Mouse (Mus musculus): Measurements from ENCODE around the gene Hspe1.
"Not testable (repeated sequence)": the region's sequence is repeated elsewhere in the genome, so short reads cannot be mapped to it uniquely, and the experiment has no call there.

The Hspe1 gene

GRCm38 (mm10) chr1:55085781-55086366 is 2.1 kb upstream of the Hspe1 start:
- no peak for DNase-seq

GRCm38 (mm10) chr1:55086868-55087400 is 998 bp upstream of the Hspe1 start:
- no peak for DNase-seq

DNA sequence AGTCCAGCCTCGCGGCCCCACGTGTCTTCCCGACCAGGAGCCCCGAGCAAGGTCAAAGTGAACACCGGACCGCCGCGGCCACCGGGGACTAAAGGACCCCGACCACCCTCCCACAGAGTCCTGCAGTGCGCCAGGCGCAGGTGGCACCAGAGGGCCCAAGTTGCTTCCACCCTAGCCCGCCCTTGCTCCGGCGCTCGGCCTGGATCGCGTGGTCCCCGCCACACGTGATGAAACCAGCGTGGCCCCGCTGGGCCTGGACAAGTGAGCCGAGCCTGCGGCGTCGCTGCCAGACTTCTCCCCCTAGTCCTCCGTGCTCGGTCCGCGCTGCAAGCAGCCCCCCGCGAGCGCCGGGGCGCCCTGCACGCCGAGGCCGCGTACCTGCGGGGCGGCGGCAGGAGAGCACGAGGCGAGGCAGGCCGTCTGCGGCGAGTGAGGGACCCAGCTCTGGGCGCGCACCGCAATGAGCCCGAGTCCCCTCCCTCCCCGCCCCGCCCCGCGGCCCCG is 479 bp upstream of the Hspe1 start:
- peak; percentile 74 for DNase-seq

DNA sequence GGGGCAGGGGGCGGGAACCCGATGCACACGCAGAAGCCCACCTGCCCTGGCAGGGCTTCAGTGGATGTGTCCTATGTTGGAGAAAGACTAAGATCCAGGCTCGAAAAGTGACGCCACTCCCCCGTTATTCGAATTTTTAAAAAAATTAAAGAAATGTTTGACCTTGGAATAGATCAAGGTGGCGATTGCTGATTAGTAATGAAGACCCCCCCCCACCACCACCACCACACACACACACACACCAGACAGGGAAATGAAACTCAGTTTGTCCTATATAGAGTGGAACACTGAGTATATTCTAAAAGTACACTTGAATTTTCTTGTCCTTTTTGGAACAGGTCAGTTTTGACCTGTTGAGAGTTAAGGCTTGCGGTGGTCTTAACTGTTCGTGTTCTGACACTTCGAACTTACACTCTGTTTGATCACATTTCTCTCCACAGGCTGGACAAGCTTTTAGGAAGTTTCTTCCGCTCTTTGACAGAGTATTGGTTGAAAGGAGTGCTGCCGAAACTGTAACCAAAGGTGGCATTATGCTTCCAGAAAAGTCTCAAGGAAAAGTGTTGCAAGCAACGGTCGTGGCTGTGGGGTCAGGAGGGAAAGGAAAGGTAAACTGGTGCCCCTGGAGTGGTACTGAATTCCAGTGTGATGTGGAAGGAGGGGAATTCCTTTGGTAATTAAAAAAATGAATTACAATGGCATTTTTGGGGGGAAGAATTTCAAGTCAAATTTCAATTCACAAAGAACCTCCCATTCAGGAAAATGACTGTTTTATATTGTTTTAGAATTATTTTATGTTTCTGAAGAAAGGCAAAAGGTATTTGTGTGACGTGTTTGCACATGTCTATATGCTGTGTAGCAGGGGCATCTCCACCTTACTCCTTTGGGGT is 922 bp downstream of the Hspe1 start:
- no peak for DNase-seq

GRCm38 (mm10) chr1:55089498-55090064 is 1.6 kb downstream of the Hspe1 start:
- no peak for DNase-seq

GRCm38 (mm10) chr1:55092056-55092455 is 4.1 kb downstream of the Hspe1 start:
- no peak for DNase-seq

DNA sequence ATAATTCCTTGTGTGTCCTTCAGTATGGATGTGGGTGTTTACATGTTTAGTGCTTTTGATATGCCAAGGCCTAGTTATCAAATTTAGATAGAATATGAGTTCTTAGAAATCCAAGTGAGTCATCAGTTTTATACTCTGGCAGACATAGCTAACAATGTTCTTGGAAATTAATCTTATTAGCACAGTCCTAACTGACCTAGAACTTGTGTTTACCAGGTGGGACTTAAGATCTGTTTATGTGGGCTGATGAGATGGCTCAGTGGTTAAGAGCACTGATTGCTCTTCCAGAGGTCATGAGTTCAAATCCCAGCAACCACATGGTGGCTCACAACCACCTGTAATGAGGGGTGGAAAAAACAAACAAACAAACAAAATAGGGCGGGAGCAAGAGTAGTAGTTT is 4.5 kb downstream of the Hspe1 start:
- no peak for DNase-seq

GRCm38 (mm10) chr1:55106919-55107585 is 19.1 kb downstream of the Hspe1 start:
- no peak for DNase-seq

DNA sequence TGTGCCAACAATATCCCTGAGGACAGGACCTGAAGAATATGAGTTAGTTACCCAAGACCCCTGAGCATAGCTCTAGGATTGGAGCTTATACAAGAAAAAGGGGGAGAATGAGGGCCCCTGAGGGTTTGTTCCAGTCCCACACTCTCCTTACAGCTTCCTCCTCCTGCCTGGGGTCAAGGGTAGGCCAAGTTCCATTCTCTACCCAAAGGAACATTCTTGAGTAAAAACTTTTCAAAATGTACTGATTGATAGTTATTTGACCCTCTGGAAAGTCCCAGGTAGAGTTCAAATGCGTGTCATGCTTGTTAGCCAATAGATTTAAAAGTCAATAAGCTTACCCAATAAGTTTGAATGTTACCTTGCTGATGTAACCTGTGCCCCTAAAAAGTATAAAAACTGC is 19.7 kb downstream of the Hspe1 start:
- no peak for DNase-seq

GRCm38 (mm10) chr1:55108473-55108872 is 20.5 kb downstream of the Hspe1 start:
- no peak for DNase-seq

GRCm38 (mm10) chr1:55109066-55109766 is 21.3 kb downstream of the Hspe1 start:
- DNase-seq: no peak

GRCm38 (mm10) chr1:55123046-55123445 is 35.1 kb downstream of the Hspe1 start:
- DNase-seq: no peak

DNA sequence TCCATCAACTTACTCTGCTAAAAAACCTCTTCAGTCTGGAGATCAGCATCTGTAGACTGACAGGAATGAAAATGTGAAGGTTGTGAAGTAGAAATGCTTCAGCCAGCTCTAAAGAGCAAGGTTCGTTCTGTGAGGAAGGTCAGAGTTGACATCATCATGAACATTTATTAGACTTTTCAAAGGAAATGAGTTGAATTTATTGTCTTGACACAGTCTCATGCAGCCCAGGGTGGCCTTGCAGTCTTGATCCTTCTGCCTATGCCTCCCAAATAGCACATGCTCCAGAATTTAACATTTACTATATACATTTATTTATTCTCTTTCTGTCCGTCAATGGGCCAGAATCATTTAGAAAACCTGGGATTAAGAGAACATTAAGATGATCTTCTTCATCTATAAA is 35.6 kb downstream of the Hspe1 start:
- DNase-seq: no peak

- DNase-seq: not testable (repeated sequence)
Measured at GRCm38 (mm10) chr1:55124136-55124535, 36.2 kb downstream of the Hspe1 start.

DNA sequence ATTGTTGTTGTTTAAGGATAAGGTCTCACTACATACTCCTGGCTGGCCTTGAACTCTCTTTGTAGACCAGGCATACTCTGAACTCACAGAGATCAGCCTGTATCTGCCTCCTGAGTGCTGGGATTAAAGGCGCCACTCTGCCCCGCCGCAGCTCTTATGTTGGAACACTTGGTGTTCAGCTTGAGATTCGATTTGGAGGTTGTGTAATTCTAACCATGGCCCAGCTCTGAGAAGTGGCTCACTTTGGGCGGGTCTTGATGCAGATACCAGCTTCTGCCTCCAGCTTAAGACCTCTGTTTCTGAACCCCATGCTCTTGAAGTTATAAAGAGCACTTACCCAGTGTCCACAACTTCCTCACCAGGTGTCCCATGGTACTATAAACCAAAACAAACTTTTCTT is 41.8 kb downstream of the Hspe1 start:
- DNase-seq: no peak

- no peak for DNase-seq
Measured at GRCm38 (mm10) chr1:55130190-55130916, 42.4 kb downstream of the Hspe1 start.

GRCm38 (mm10) chr1:55130943-55131401 is 43.0 kb downstream of the Hspe1 start, which contains the start of gene Mob4:
Gene Mob4, plus strand, starts transcription at chr1:55131231.
- peak; percentile 96 for DNase-seq

- peak; percentile 56 for DNase-seq
Measured at GRCm38 (mm10) chr1:55131424-55132014, 43.6 kb downstream of the Hspe1 start.

GRCm38 (mm10) chr1:55132308-55132707 is 44.4 kb downstream of the Hspe1 start:
- DNase-seq: no peak

DNA sequence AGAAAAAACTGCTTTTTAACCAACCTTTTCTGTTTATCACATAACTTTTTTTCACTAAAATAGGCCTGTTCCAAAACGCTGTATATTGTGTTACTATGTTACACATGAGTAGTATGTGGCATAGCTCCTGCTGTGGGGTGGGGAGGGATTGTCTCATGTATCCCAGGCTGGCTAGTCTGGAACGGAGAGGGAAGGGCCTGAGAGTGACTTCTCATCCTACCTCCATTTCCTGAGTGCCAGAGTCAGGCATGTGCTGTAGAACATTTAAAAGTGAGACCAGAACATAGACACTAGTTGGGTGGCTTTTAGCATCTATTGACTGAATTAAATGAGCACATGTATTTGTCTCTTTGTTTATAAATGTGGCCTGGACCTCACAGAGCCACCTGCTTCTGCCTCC is 45.2 kb downstream of the Hspe1 start:
- no peak for DNase-seq

DNA sequence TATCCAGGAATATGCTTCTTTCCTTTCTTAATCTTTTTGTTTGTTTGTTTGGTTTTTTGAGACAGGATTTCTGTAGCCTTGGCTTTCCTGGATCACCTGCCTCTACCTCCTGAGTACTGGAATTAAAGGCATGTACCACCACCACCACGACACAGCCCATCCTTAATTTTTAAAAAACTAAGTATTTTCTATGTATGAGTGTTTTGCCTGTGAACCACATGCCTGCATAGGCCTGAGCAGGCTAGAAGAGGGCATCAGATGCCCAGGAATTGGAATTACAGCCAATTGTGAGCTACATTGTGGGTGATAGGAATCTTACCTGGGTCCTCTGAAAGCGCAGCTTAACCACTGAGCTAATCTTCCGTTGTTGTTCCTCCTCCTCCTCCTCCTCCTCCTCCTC is 46.4 kb downstream of the Hspe1 start:
- no peak for DNase-seq

Data from right cerebral cortex, postnatal 14 days (tissue).